Comparison of ENCODE assay signal across 9 mouse cellular contexts in genomic region chr3:60601686-60602085, GRCm38 (mm10).
A peak's percentile ranks its signal among the peaks of the same experiment; 100 is the strongest.
DNase-seq lines count a peak whose midpoint lies in the region; ATAC-seq and TF ChIP-seq lines count a peak whose summit lies in the region.
"Had no signal": no experiment of that assay in that cellular context is flagged by ENCODE, and none has a peak within 500 bp of the region (broad histone marks: within the 10 kb centered on the region; RNA-seq: fewer than 3 reads in every experiment).

No protein-coding gene starts in this region.

- H3K9ac ChIP-seq in forebrain, postnatal 0 days, result no peak overlapping the region
- no peak overlapping the region for H3K9ac ChIP-seq in hindbrain, embryonic 14.5 days
- H3K9ac ChIP-seq: heart, embryonic 15.5 days had no signal

- H3K27ac ChIP-seq in forebrain, postnatal 0 days (ENCODE audit: low read depth, low read length), result no peak overlapping the region
- no peak overlapping the region for H3K27ac ChIP-seq in hindbrain, embryonic 14.5 days

- no peak overlapping the region for H3K4me3 ChIP-seq in forebrain, postnatal 0 days (ENCODE audit: low read depth, low read length)
- no peak overlapping the region for H3K4me3 ChIP-seq in hindbrain, embryonic 14.5 days (replicated peaks; ENCODE audit: low read length)
- H3K4me3 ChIP-seq in megakaryocyte, embryonic 14.5 days (replicated peaks), result peak overlapping the region; percentile 28
- H3K4me3 ChIP-seq: heart, embryonic 15.5 days had no signal

- ATAC-seq in forebrain, postnatal 0 days, result peak; percentile 50; the same call in 1 of the 2 replicates
- peak; percentile 61; the same call in 1 of the 2 replicates for ATAC-seq in hindbrain, embryonic 14.5 days (ENCODE audit: low FRiP score)
- no peak for ATAC-seq in megakaryocyte-erythroid progenitor cell, adult 5-6 weeks (replicated peaks; ENCODE audit: low FRiP score, low TSS enrichment, poor library complexity, severe bottlenecking)

- H3K27me3 ChIP-seq in forebrain, postnatal 0 days (ENCODE audit: insufficient read depth, low read length), result no peaks in the 10 kb centered on the region
- no peaks in the 10 kb centered on the region for H3K27me3 ChIP-seq in hindbrain, embryonic 14.5 days (ENCODE audit: control insufficient read depth, insufficient read depth, low read length)
- no peaks in the 10 kb centered on the region for H3K27me3 ChIP-seq in megakaryocyte, embryonic 14.5 days (replicated peaks)
- H3K27me3 ChIP-seq: heart, embryonic 15.5 days had no signal

- 18% methylated on average over 4 of the region's 4 CpGs for WGBS in forebrain, postnatal 0 days
- WGBS in hindbrain, embryonic 14.5 days, result 32% methylated on average over 4 of the region's 4 CpGs

- TF ChIP-seq CTCF in forebrain, postnatal 0 days (IDR thresholded peaks at IDR 0.05; ENCODE audit: low read depth), result peak; percentile 82

- H3K4me2 ChIP-seq in forebrain, postnatal 0 days (ENCODE audit: low read depth), result no peak overlapping the region
- H3K4me2 ChIP-seq in hindbrain, embryonic 14.5 days (replicated peaks), result no peak overlapping the region
- H3K4me2 ChIP-seq: heart, embryonic 15.5 days had no signal

- no peaks in the 10 kb centered on the region for H3K36me3 ChIP-seq in forebrain, postnatal 0 days (ENCODE audit: insufficient read depth)
- no peaks in the 10 kb centered on the region for H3K36me3 ChIP-seq in hindbrain, embryonic 14.5 days (replicated peaks; ENCODE audit: control insufficient read depth, insufficient read depth)
- H3K36me3 ChIP-seq in megakaryocyte, embryonic 14.5 days (replicated peaks; ENCODE audit: low read length), result peaks cover 97% of the 10 kb centered on the region
- H3K36me3 ChIP-seq: heart, embryonic 15.5 days had no signal

- H3K9me3 ChIP-seq in forebrain, postnatal 0 days (ENCODE audit: low read length), result no peaks in the 10 kb centered on the region
- no peaks in the 10 kb centered on the region for H3K9me3 ChIP-seq in hindbrain, embryonic 14.5 days (ENCODE audit: control insufficient read depth, low read length)
- no peaks in the 10 kb centered on the region for H3K9me3 ChIP-seq in megakaryocyte, embryonic 14.5 days
- H3K9me3 ChIP-seq: heart, embryonic 15.5 days had no signal

- peak; percentile 77 for DNase-seq in MN1 (ENCODE audit: low spot score)
- DNase-seq in cerebellum, adult 11-12 months, result peak; percentile 65
- peak; percentile 67 for DNase-seq in forebrain, postnatal 0 days
- DNase-seq in hindbrain, embryonic 14.5 days (ENCODE audit: low spot score), result peak; percentile 85
- DNase-seq in layer of hippocampus, postnatal 14 days (ENCODE audit: low spot score in 2 of 2), result peak; percentile 58 to 80
- DNase-seq in right cerebral cortex, postnatal 25 days, result peak; percentile 54

- no peaks in the 10 kb centered on the region for H3K4me1 ChIP-seq in forebrain, postnatal 0 days (ENCODE audit: insufficient read depth)
- H3K4me1 ChIP-seq in hindbrain, embryonic 14.5 days (replicated peaks; ENCODE audit: control insufficient read depth, insufficient read depth, low read length), result 0 out of 2 replicates have a peak, but pooled peaks cover 3% of the 10 kb centered on the region
- peaks cover 89% of the 10 kb centered on the region for H3K4me1 ChIP-seq in megakaryocyte, embryonic 14.5 days
